Mouse (Mus musculus): ENCODE results near the gene Chd5. TPM values are rescaled to one million over a fixed set of nuclear protein-coding genes. Genes with fewer than 3 reads are reported as not detected.

Gene Chd5
- total and polyA plus RNA-seq, 2 experiments from 2014 or later, result 0.03 to 0.11 TPM

DNA sequence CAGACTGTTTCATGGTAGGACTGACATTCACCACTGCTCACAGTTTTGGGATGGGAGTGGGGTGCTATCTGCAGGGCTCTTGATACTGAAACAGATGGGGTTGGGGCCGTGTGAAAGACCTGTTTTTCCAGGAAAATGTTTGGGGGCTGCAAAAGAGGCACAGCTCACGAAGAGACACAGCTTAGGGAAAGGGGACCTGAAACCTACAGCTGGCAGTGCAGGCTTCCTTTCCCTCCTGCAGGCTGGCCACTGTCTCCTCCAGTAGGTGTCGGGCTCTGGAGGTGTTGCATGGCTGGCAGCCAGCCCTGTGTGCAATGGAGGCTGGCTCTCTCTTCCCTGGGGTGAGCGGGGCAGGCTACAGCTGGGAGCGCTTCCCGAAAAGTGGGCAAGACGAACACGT is 89.8 kb downstream of the Chd5 start:
- no peaks in the 10 kb centered on the region for H3K27me3 ChIP-seq (ENCODE audit: control insufficient read depth, insufficient read depth, low read length)
- H3K9ac ChIP-seq (replicated peaks; ENCODE audit: low read depth, low read length), result no peak overlapping the region
- no peaks in the 10 kb centered on the region for H3K36me3 ChIP-seq (replicated peaks; ENCODE audit: control insufficient read depth, insufficient read depth, low read length)
- TF ChIP-seq CTCF (IDR thresholded peaks at IDR 0.05; ENCODE audit: low read depth) (no peak), EP300 (IDR thresholded peaks at IDR 0.05; ENCODE audit: low read depth) (no peak)
- H3K4me2 ChIP-seq (ENCODE audit: low read depth, low read length), result no peak overlapping the region
- H3K4me3 ChIP-seq (ENCODE audit: low read depth, low read length), result no peak overlapping the region
- 47% methylated on average over 8 of the region's 8 CpGs for WGBS
- no peaks in the 10 kb centered on the region for H3K4me1 ChIP-seq (ENCODE audit: control insufficient read depth, insufficient read depth)
- no peak overlapping the region for H3K27ac ChIP-seq (ENCODE audit: low read depth)
- H3K9me3 ChIP-seq (replicated peaks; ENCODE audit: control insufficient read depth, low read length), result no peaks in the 10 kb centered on the region
- no peak for ATAC-seq (ENCODE audit: insufficient read depth, low read depth)
- DNase-seq (ENCODE audit: low spot score), result no peak

DNA sequence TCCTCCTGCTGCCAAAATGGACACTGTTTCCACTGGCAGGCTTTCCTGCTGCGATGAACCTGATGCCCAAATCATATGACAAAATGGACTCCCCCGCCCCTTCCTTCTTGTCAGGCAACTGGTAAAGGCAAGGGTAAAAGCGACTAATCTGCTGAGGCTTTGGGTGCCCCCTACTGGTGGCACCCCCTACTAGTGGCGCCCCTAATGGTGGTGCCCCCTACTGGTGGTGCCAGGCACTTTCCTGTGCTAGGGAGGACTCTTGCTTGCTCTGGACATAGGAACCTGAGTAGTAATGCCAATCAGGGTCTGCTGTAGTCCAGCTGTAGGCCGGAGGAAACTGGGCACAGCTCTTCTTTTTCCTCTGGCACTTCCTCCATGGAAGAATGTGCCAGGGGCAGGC is 93.9 kb downstream of the Chd5 start:
- Histone ChIP-seq H3K4me3 (ENCODE audit: low read depth, low read length) (no peak overlapping the region), H3K9ac (replicated peaks; ENCODE audit: low read depth, low read length) (no peak overlapping the region), H3K9me3 (replicated peaks; ENCODE audit: control insufficient read depth, low read length) (no peaks in the 10 kb centered on the region), H3K4me2 (ENCODE audit: low read depth, low read length) (no peak overlapping the region), H3K4me1 (ENCODE audit: control insufficient read depth, insufficient read depth) (no peaks in the 10 kb centered on the region), H3K27ac (ENCODE audit: low read depth) (no peak overlapping the region), H3K27me3 (ENCODE audit: control insufficient read depth, insufficient read depth, low read length) (no peaks in the 10 kb centered on the region), H3K36me3 (replicated peaks; ENCODE audit: control insufficient read depth, insufficient read depth, low read length) (no peaks in the 10 kb centered on the region)
- no peak for DNase-seq (ENCODE audit: low spot score)
- TF ChIP-seq CTCF (IDR thresholded peaks at IDR 0.05; ENCODE audit: low read depth) (peak; percentile 58), EP300 (IDR thresholded peaks at IDR 0.05; ENCODE audit: low read depth) (no peak)
- ATAC-seq (ENCODE audit: insufficient read depth, low read depth), result no peak
- 56% methylated on average over 5 of the region's 5 CpGs for WGBS

DNA sequence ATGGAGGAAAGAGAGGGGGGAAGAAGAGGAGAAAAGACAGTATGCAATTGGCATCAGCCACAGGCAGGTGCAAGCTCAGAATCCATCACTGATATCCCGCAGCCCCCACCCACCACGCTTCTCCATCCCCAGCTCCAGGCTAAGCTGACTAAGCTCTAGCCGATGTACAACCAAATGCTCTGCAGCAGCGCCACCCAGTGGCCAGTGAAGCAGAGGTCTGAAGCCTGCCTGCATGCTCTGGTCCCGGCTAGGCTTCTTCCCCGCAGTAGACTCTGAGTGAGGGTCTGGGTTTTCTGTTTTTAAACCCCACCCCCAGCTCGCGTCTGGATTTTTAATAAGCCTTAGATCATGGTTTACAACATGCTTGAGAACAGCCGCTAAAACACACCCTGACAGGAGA is 96.4 kb downstream of the Chd5 start:
- Histone ChIP-seq H3K9me3 (replicated peaks; ENCODE audit: control insufficient read depth, low read length) (no peaks in the 10 kb centered on the region), H3K4me1 (ENCODE audit: control insufficient read depth, insufficient read depth) (no peaks in the 10 kb centered on the region), H3K27me3 (ENCODE audit: control insufficient read depth, insufficient read depth, low read length) (no peaks in the 10 kb centered on the region), H3K4me3 (ENCODE audit: low read depth, low read length) (no peak overlapping the region), H3K9ac (replicated peaks; ENCODE audit: low read depth, low read length) (no peak overlapping the region), H3K27ac (ENCODE audit: low read depth) (no peak overlapping the region), H3K36me3 (replicated peaks; ENCODE audit: control insufficient read depth, insufficient read depth, low read length) (no peaks in the 10 kb centered on the region), H3K4me2 (ENCODE audit: low read depth, low read length) (peak overlapping the region; percentile 39)
- peak; percentile 84 for ATAC-seq (ENCODE audit: insufficient read depth, low read depth)
- TF ChIP-seq EP300 (IDR thresholded peaks at IDR 0.05; ENCODE audit: low read depth), result no peak
- TF ChIP-seq CTCF (IDR thresholded peaks at IDR 0.05; ENCODE audit: low read depth), result peak; percentile 86
- 3% methylated on average over 9 of the region's 9 CpGs for WGBS
- peak; percentile 48 for DNase-seq (ENCODE audit: low spot score)

DNA sequence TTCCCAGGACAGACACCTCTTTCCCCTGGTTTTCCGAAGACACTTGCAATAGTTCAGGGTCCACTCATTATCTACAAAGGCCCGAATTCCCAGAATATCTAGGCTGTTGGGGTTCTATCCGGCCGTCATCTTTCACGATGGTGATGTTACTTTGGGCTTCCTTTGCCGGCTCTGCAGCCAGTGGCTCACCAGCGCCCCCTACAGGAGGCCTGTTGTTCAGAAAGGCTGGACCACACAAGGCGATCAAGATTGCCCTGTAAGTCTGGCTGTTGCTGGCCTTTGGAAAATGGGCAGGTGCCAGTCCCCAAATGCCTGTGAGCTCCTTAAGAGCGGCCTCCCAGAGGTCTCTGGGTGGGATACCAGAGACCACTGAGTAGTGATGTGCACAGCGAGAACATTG is 96.8 kb downstream of the Chd5 start:
- no peak overlapping the region for H3K27ac ChIP-seq (ENCODE audit: low read depth)
- H3K9me3 ChIP-seq (replicated peaks; ENCODE audit: control insufficient read depth, low read length), result no peaks in the 10 kb centered on the region
- TF ChIP-seq EP300 (IDR thresholded peaks at IDR 0.05; ENCODE audit: low read depth) (no peak), CTCF (IDR thresholded peaks at IDR 0.05; ENCODE audit: low read depth) (peak; percentile 79)
- ATAC-seq (ENCODE audit: insufficient read depth, low read depth) (peak; percentile 40; the same call in 1 of the 2 replicates), DNase-seq (ENCODE audit: low spot score) (peak; percentile 19)
- no peaks in the 10 kb centered on the region for H3K27me3 ChIP-seq (ENCODE audit: control insufficient read depth, insufficient read depth, low read length)
- no peak overlapping the region for H3K4me3 ChIP-seq (ENCODE audit: low read depth, low read length)
- H3K4me1 ChIP-seq (ENCODE audit: control insufficient read depth, insufficient read depth), result no peaks in the 10 kb centered on the region
- H3K9ac ChIP-seq (replicated peaks; ENCODE audit: low read depth, low read length), result no peak overlapping the region
- H3K36me3 ChIP-seq (replicated peaks; ENCODE audit: control insufficient read depth, insufficient read depth, low read length), result no peaks in the 10 kb centered on the region
- WGBS, result 16% methylated on average over 10 of the region's 10 CpGs
- peak overlapping the region; percentile 39 for H3K4me2 ChIP-seq (ENCODE audit: low read depth, low read length)

Other genes with a start within 250 kb of the Chd5 start
- 0.89 TPM in 1 of 2 replicates, not detected in the other for gene Tnfrsf25, start 222.7 kb upstream of the Chd5 start, total RNA-seq (2014; rRNA removed; ENCODE audit: low replicate concordance)
- gene Tnfrsf25, start 222.7 kb upstream of the Chd5 start, polyA plus RNA-seq (2015; fragmentation: Nextera tagmentation; extraction: Ambion mirVana), result 0.75 and 1.2 TPM in 2 replicates
- gene Espn, start 186.3 kb upstream of the Chd5 start, total RNA-seq (2014; rRNA removed; ENCODE audit: low replicate concordance), result 0.34 and 0.97 TPM in 2 replicates
- gene Espn, start 186.3 kb upstream of the Chd5 start, polyA plus RNA-seq (2015; fragmentation: Nextera tagmentation; extraction: Ambion mirVana), result 0.69 and 0.87 TPM in 2 replicates
- gene Hes2, start 179.8 kb upstream of the Chd5 start, total RNA-seq (2014; rRNA removed; ENCODE audit: low replicate concordance), result not detected in 2 replicates
- not detected in 2 replicates for gene Hes2, start 179.8 kb upstream of the Chd5 start, polyA plus RNA-seq (2015; fragmentation: Nextera tagmentation; extraction: Ambion mirVana)
- gene Acot7, start 160.5 kb upstream of the Chd5 start, total RNA-seq (2014; rRNA removed; ENCODE audit: low replicate concordance), result 17.9 and 39.5 TPM in 2 replicates
- gene Acot7, start 160.5 kb upstream of the Chd5 start, polyA plus RNA-seq (2015; fragmentation: Nextera tagmentation; extraction: Ambion mirVana), result 68.8 and 73.5 TPM in 2 replicates
- gene Gpr153, start 64.4 kb upstream of the Chd5 start, total RNA-seq (2014; rRNA removed; ENCODE audit: low replicate concordance), result 50.8 and 56.4 TPM in 2 replicates
- gene Gpr153, start 64.4 kb upstream of the Chd5 start, polyA plus RNA-seq (2015; fragmentation: Nextera tagmentation; extraction: Ambion mirVana), result 5.0 TPM in 2 replicates
- not detected in 2 replicates for gene Hes3, start 47.0 kb upstream of the Chd5 start, total RNA-seq (2014; rRNA removed; ENCODE audit: low replicate concordance)
- not detected in 2 replicates for gene Hes3, start 47.0 kb upstream of the Chd5 start, polyA plus RNA-seq (2015; fragmentation: Nextera tagmentation; extraction: Ambion mirVana)
- 26.1 and 38.0 TPM in 2 replicates for gene Icmt, start 41.4 kb upstream of the Chd5 start, total RNA-seq (2014; rRNA removed; ENCODE audit: low replicate concordance)
- gene Icmt, start 41.4 kb upstream of the Chd5 start, polyA plus RNA-seq (2015; fragmentation: Nextera tagmentation; extraction: Ambion mirVana), result 12.7 and 15.0 TPM in 2 replicates
- 171 and 226 TPM in 2 replicates for gene Rnf207, start 19.7 kb upstream of the Chd5 start, total RNA-seq (2014; rRNA removed; ENCODE audit: low replicate concordance)
- gene Rnf207, start 19.7 kb upstream of the Chd5 start, polyA plus RNA-seq (2015; fragmentation: Nextera tagmentation; extraction: Ambion mirVana), result 109 and 115 TPM in 2 replicates
- 118 and 122 TPM in 2 replicates for gene Rpl22, start 12.9 kb upstream of the Chd5 start, total RNA-seq (2014; rRNA removed; ENCODE audit: low replicate concordance)
- gene Rpl22, start 12.9 kb upstream of the Chd5 start, polyA plus RNA-seq (2015; fragmentation: Nextera tagmentation; extraction: Ambion mirVana), result 224 and 235 TPM in 2 replicates
- 1.5 and 5.0 TPM in 2 replicates for gene Nphp4, start 138.1 kb downstream of the Chd5 start, total RNA-seq (2014; rRNA removed; ENCODE audit: low replicate concordance)
- 0.46 and 0.51 TPM in 2 replicates for gene Nphp4, start 138.1 kb downstream of the Chd5 start, polyA plus RNA-seq (2015; fragmentation: Nextera tagmentation; extraction: Ambion mirVana)
- 1.5 and 2.9 TPM in 2 replicates for gene Kcnab2, start 139.2 kb downstream of the Chd5 start, total RNA-seq (2014; rRNA removed; ENCODE audit: low replicate concordance)
- 0.69 and 1.1 TPM in 2 replicates for gene Kcnab2, start 139.2 kb downstream of the Chd5 start, polyA plus RNA-seq (2015; fragmentation: Nextera tagmentation; extraction: Ambion mirVana)

All from heart, postnatal 0 days (tissue).